Mouse (Mus musculus): ENCODE data around the gene Opn1mw. TPM values are rescaled to one million over a fixed set of nuclear protein-coding genes. Genes with fewer than 3 reads are reported as not detected.

The Opn1mw gene
- polyA plus RNA-seq (2011; ENCODE audit: insufficient read depth, insufficient read length, low replicate concordance, missing spikeins), result not detected in 2 replicates

DNA sequence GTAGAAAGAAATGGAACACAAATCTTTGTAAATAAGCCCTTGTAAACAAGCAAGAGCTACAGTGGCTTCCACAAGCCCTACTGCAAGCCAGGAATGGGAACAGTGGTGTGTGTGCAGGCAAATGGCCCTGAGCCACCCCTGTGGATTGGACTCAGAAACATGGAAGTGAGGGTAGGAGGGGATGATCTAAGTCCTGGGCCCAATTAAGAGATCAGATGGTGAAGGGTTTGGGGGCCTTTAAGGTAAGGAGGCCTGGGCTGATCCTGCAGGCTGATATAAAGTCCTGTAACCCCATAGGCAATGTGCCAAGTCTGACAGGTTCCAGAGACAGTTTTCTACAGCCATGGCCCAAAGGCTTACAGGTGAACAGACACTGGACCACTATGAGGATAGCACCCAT is at the start of gene Opn1mw:
Gene Opn1mw (plus strand): TSS at position 301 of the 400 bp plus-strand sequence.
- Histone ChIP-seq H3K4me3 (replicated peaks; ENCODE audit: control insufficient read depth, low read depth, low read length) (no peak within 1 kb of the TSS), H3K27ac (ENCODE audit: control insufficient read depth, insufficient read depth, low read depth, low read length, poor library complexity) (no peak within 1 kb of the TSS), H3K4me1 (ENCODE audit: control insufficient read depth, insufficient read depth, low read length) (no peaks in the 10 kb centered on the region; the same call in 1 of the 2 replicates)
- TF ChIP-seq CTCF (IDR thresholded peaks at IDR 0.05; ENCODE audit: control insufficient read depth, insufficient read depth, low read length) (no peak), POLR2A (IDR thresholded peaks at IDR 0.05; ENCODE audit: borderline replicate concordance, control insufficient read depth, low read depth, low read length) (no peak)

DNA sequence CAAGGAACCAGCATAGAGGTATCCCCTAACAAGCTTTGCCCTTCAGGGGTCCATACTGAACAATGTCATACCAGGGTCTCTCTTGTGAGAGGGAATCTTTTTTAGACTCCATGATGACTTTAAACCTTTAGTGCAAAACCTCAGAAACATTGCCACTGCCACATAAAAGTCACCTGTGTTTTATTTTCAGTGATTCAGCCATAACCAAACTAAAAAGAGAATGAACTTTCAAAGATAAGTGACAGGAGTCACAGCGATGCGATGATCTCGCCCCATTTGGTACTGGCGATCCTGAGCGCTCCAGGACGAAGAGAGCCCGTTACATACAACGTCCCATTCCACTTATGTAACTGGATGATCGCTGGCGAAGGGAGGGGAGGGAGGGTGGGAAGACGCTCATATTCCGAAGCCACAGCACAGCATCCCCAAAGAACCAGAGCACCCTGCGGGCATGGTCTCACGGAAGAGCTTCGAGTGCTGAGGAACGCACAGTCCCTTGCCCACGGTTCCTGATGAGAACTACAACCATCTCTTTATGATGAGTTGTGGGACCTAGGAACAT is 42.9 kb upstream of the Opn1mw start:
- TF ChIP-seq POLR2A (IDR thresholded peaks at IDR 0.05; ENCODE audit: borderline replicate concordance, control insufficient read depth, low read depth, low read length) (no peak), CTCF (IDR thresholded peaks at IDR 0.05; ENCODE audit: control insufficient read depth, insufficient read depth, low read length) (no peak)
- Histone ChIP-seq H3K4me3 (replicated peaks; ENCODE audit: control insufficient read depth, low read depth, low read length) (peak overlapping the region; percentile 98), H3K4me1 (ENCODE audit: control insufficient read depth, insufficient read depth, low read length) (no peaks in the 10 kb centered on the region), H3K27ac (ENCODE audit: control insufficient read depth, insufficient read depth, low read depth, low read length, poor library complexity) (peak overlapping the region; percentile 95)
- WGBS, result 21% methylated on average over 17 of the region's 17 CpGs

DNA sequence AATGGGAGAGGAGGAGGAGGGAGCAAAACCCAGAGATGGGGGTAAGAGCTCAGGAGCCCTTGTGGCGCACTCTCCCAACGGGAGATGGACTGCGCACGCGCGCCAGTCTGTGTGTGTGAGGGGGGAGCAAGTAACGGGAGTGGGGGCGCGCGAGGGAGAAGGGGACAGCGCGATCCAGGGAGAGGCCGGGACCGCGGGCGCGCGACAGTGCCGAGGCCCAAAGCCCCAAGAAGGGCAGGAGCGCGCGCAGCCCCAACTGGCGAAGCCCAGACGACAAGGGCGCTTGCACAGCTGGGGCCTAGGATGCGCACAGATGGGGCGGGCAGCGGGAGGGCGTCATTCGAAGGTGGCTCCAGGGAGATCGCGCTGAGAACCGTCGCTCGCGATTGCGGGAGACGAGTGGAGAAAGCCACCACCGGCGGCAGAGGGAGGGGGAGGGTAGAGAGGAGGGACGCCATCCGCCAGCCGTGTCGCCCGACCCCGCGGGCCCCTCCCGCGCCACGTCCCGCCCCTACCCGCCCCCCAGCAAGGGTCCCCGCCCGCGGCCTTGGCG is 42.2 kb upstream of the Opn1mw start:
- peak overlapping the region; percentile 98 for H3K4me3 ChIP-seq (replicated peaks; ENCODE audit: control insufficient read depth, low read depth, low read length)
- H3K27ac ChIP-seq (ENCODE audit: control insufficient read depth, insufficient read depth, low read depth, low read length, poor library complexity), result peak overlapping the region; percentile 95
- WGBS, result 11% methylated on average over 30 of the region's 56 CpGs
- peak; percentile 31; the same call in 1 of the 2 replicates for TF ChIP-seq POLR2A (IDR thresholded peaks at IDR 0.05; ENCODE audit: borderline replicate concordance, control insufficient read depth, low read depth, low read length)
- no peak for TF ChIP-seq CTCF (IDR thresholded peaks at IDR 0.05; ENCODE audit: control insufficient read depth, insufficient read depth, low read length)
- H3K4me1 ChIP-seq (ENCODE audit: control insufficient read depth, insufficient read depth, low read length), result no peaks in the 10 kb centered on the region

DNA sequence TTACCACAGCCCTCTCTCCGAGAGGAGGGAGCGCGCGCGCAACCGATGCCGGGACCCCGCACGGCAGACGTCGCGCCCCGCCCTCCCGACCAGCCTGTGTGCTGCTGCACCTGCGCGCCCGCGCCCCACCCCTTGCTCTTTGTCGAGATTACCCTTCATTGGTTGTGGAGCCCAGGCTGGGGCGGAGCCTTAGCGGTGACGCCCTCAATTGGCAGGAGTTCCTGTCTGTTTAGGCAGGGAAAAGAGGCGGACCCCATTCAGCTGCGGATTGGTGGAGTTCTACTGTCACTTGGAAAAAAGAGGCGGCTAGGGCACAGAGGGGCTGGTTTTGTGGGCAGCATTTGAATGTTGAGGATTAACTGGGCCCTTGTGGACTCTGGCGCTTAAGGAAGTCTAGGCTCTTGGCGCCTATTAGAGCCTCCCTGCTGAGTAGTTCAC is 41.6 kb upstream of the Opn1mw start:
- Histone ChIP-seq H3K4me1 (ENCODE audit: control insufficient read depth, insufficient read depth, low read length) (no peaks in the 10 kb centered on the region), H3K27ac (ENCODE audit: control insufficient read depth, insufficient read depth, low read depth, low read length, poor library complexity) (peak overlapping the region; percentile 95), H3K4me3 (replicated peaks; ENCODE audit: control insufficient read depth, low read depth, low read length) (peak overlapping the region; percentile 98)
- TF ChIP-seq CTCF (IDR thresholded peaks at IDR 0.05; ENCODE audit: control insufficient read depth, insufficient read depth, low read length), result no peak
- TF ChIP-seq POLR2A (IDR thresholded peaks at IDR 0.05; ENCODE audit: borderline replicate concordance, control insufficient read depth, low read depth, low read length), result no peak; the same call in 1 of the 2 replicates
- 17% methylated on average over 19 of the region's 27 CpGs for WGBS

- Histone ChIP-seq H3K4me3 (replicated peaks; ENCODE audit: control insufficient read depth, low read depth, low read length) (no peak overlapping the region), H3K27ac (ENCODE audit: control insufficient read depth, insufficient read depth, low read depth, low read length, poor library complexity) (no peak overlapping the region)
- 30% methylated on average over 1 of the region's 1 CpGs for WGBS
Observed at GRCm38 (mm10) chrX:74095130-74095529, 32.1 kb upstream of the Opn1mw start.

GRCm38 (mm10) chrX:74103457-74104188 is 23.6 kb upstream of the Opn1mw start:
- 40% methylated on average over 4 of the region's 4 CpGs for WGBS
- Histone ChIP-seq H3K4me3 (replicated peaks; ENCODE audit: control insufficient read depth, low read depth, low read length) (no peak overlapping the region), H3K4me1 (ENCODE audit: control insufficient read depth, insufficient read depth, low read length) (no peaks in the 10 kb centered on the region), H3K27ac (ENCODE audit: control insufficient read depth, insufficient read depth, low read depth, low read length, poor library complexity) (no peak overlapping the region)
- TF ChIP-seq CTCF (IDR thresholded peaks at IDR 0.05; ENCODE audit: control insufficient read depth, insufficient read depth, low read length) (no peak), POLR2A (IDR thresholded peaks at IDR 0.05; ENCODE audit: borderline replicate concordance, control insufficient read depth, low read depth, low read length) (no peak)

More at GRCm38 (mm10) chrX:74095130-74095529, 32.1 kb upstream of the Opn1mw start:
- no peaks in the 10 kb centered on the region for H3K4me1 ChIP-seq (ENCODE audit: control insufficient read depth, insufficient read depth, low read length)
- no peak for TF ChIP-seq CTCF (IDR thresholded peaks at IDR 0.05; ENCODE audit: control insufficient read depth, insufficient read depth, low read length)
- no peak for TF ChIP-seq POLR2A (IDR thresholded peaks at IDR 0.05; ENCODE audit: borderline replicate concordance, control insufficient read depth, low read depth, low read length)

- no peak overlapping the region for H3K4me3 ChIP-seq (replicated peaks; ENCODE audit: control insufficient read depth, low read depth, low read length)
- H3K4me1 ChIP-seq (ENCODE audit: control insufficient read depth, insufficient read depth, low read length), result no peaks in the 10 kb centered on the region
- WGBS, result 47% methylated on average over 2 of the region's 2 CpGs
- H3K27ac ChIP-seq (ENCODE audit: control insufficient read depth, insufficient read depth, low read depth, low read length, poor library complexity), result no peak overlapping the region
- no peak for TF ChIP-seq CTCF (IDR thresholded peaks at IDR 0.05; ENCODE audit: control insufficient read depth, insufficient read depth, low read length)
Observed at GRCm38 (mm10) chrX:74105916-74106315, 21.3 kb upstream of the Opn1mw start.

- no peak for TF ChIP-seq CTCF (IDR thresholded peaks at IDR 0.05; ENCODE audit: control insufficient read depth, insufficient read depth, low read length)
- TF ChIP-seq POLR2A (IDR thresholded peaks at IDR 0.05; ENCODE audit: borderline replicate concordance, control insufficient read depth, low read depth, low read length), result no peak
- Histone ChIP-seq H3K4me3 (replicated peaks; ENCODE audit: control insufficient read depth, low read depth, low read length) (no peak overlapping the region), H3K4me1 (ENCODE audit: control insufficient read depth, insufficient read depth, low read length) (no peaks in the 10 kb centered on the region), H3K27ac (ENCODE audit: control insufficient read depth, insufficient read depth, low read depth, low read length, poor library complexity) (no peak overlapping the region)
- 62% methylated on average over 3 of the region's 3 CpGs for WGBS
Observed at GRCm38 (mm10) chrX:74108747-74109146, 18.5 kb upstream of the Opn1mw start.

All from bone marrow, adult 2 months (tissue).